Mouse (Mus musculus) forebrain, embryonic 15.5 days (tissue): Measurements from ENCODE around the gene Dus2. TPM values are rescaled to one million over a fixed set of nuclear protein-coding genes. Genes with fewer than 3 reads are reported as not detected.

Experiments
- ATAC-seq: fragments of 200-750 bp; cut with Nextera tagmentation; replicated peaks from 2 replicates; pipeline ENCODE4 v1.8.0; 2017; ENCODE audit warnings: mild to moderate bottlenecking, moderate TSS enrichment, moderate library complexity
- H3K27ac ChIP-seq: fragments of 300-500 bp; sonication (generic); replicated peaks from 2 replicates; pipeline ENCODE4 v1.5.1; 2015; ENCODE audit warnings: mild to moderate bottlenecking, inconsistent platforms
- H3K27me3 ChIP-seq: fragments of 300-500 bp; sonication (generic); 2 replicates; pipeline ENCODE4 v1.6.1; 2015; ENCODE audit warnings: inconsistent platforms
- H3K36me3 ChIP-seq: fragments of 300-500 bp; sonication (generic); 2 replicates; pipeline ENCODE4 v1.6.1; 2015; ENCODE audit warnings: mild to moderate bottlenecking, inconsistent platforms
- H3K4me1 ChIP-seq: fragments of 300-500 bp; sonication (generic); 2 replicates; pipeline ENCODE4 v1.6.1; 2015; ENCODE audit warnings: inconsistent platforms
- H3K4me2 ChIP-seq: fragments of 300-500 bp; sonication (generic); replicated peaks from 2 replicates; pipeline ENCODE4 v1.6.1; 2015; ENCODE audit warnings: mild to moderate bottlenecking, inconsistent platforms
- H3K4me3 ChIP-seq: fragments of 300-500 bp; sonication (generic); 2 replicates; pipeline ENCODE4 v1.5.1; 2015; ENCODE audit warnings: mild to moderate bottlenecking, inconsistent platforms
- H3K9ac ChIP-seq: fragments of 300-500 bp; sonication (generic); replicated peaks from 2 replicates; pipeline ENCODE4 v1.6.1; 2015; ENCODE audit warnings: mild to moderate bottlenecking, inconsistent platforms
- H3K9me3 ChIP-seq: fragments of 300-500 bp; sonication (generic); 2 replicates; pipeline ENCODE4 v1.6.1; 2016; ENCODE audit warnings: inconsistent platforms
- WGBS: fragments of 180-500 bp; shearing (Covaris S2); methylation state at CpG from one replicate; pipeline ENCODE4 v1.1.7; 2015; ENCODE audit warnings: mixed read lengths; 5-methylcytosine and 5-hydroxymethylcytosine counted together
- microRNA-seq: library from miRNA; unstranded; fragments of <30 nt; microRNA quantifications from one replicate; pipeline ENCODE4, GENCODE M21; 2016
- polyA plus RNA-seq: library from polyadenylated mRNA; unstranded; fragments of >200 nt; fragmentation: Nextera tagmentation; extraction: Ambion mirVana; gene quantifications from 2 replicates; pipeline ENCODE4 v1.2.1, GENCODE M21; 2015

The Dus2 gene
- polyA plus RNA-seq, 1 experiment from 2014 or later = 24.1 TPM

GRCm38 (mm10) chr8:106069565-106069964 is 78.4 kb downstream of the Dus2 start:
- no peak overlapping the region; the same call in 1 of the 2 replicates for H3K27ac ChIP-seq
- H3K27me3 ChIP-seq = no peaks in the 10 kb centered on the region
- ATAC-seq = no peak
- WGBS = 34% methylated on average over 1 of the region's 1 CpGs
- H3K4me3 ChIP-seq = no peak overlapping the region
- no peak overlapping the region for H3K4me2 ChIP-seq
- no peak overlapping the region for H3K9ac ChIP-seq
- no peaks in the 10 kb centered on the region for H3K36me3 ChIP-seq
- no peaks in the 10 kb centered on the region for H3K9me3 ChIP-seq
- peaks cover 4% of the 10 kb centered on the region for H3K4me1 ChIP-seq

- Histone ChIP-seq H3K4me2 (no peak overlapping the region), H3K9ac (no peak overlapping the region), H3K4me1 (peaks cover 4% of the 10 kb centered on the region), H3K9me3 (no peaks in the 10 kb centered on the region), H3K27ac (no peak overlapping the region), H3K27me3 (no peaks in the 10 kb centered on the region), H3K4me3 (no peak overlapping the region), H3K36me3 (no peaks in the 10 kb centered on the region)
- ATAC-seq = no peak
Observed at GRCm38 (mm10) chr8:106072113-106072512, 81.0 kb downstream of the Dus2 start.

- H3K36me3 ChIP-seq = peaks cover 2% of the 10 kb centered on the region; the same call in 1 of the 2 replicates
- H3K4me3 ChIP-seq = no peak overlapping the region
- H3K9ac ChIP-seq = no peak overlapping the region
- H3K27me3 ChIP-seq = no peaks in the 10 kb centered on the region
- ATAC-seq = no peak
- no peak overlapping the region for H3K27ac ChIP-seq
- no peak overlapping the region for H3K4me2 ChIP-seq
- no peaks in the 10 kb centered on the region for H3K9me3 ChIP-seq
- peaks cover 4% of the 10 kb centered on the region for H3K4me1 ChIP-seq
Observed at GRCm38 (mm10) chr8:106074236-106074635, 83.1 kb downstream of the Dus2 start.

GRCm38 (mm10) chr8:106074659-106075058 is 83.5 kb downstream of the Dus2 start:
- Histone ChIP-seq H3K27ac (no peak overlapping the region), H3K4me1 (peaks cover 1% of the 10 kb centered on the region), H3K27me3 (no peaks in the 10 kb centered on the region), H3K36me3 (peaks cover 2% of the 10 kb centered on the region; the same call in 1 of the 2 replicates), H3K9ac (no peak overlapping the region), H3K4me2 (no peak overlapping the region), H3K4me3 (no peak overlapping the region), H3K9me3 (no peaks in the 10 kb centered on the region)
- ATAC-seq = no peak
- 68% methylated on average over 1 of the region's 1 CpGs for WGBS

- Histone ChIP-seq H3K36me3 (peaks cover 2% of the 10 kb centered on the region; the same call in 1 of the 2 replicates), H3K4me1 (no peaks in the 10 kb centered on the region), H3K9me3 (no peaks in the 10 kb centered on the region), H3K9ac (no peak overlapping the region), H3K27me3 (no peaks in the 10 kb centered on the region), H3K4me3 (no peak overlapping the region), H3K4me2 (no peak overlapping the region), H3K27ac (no peak overlapping the region)
- ATAC-seq = peak; percentile 66
- 78% methylated on average over 9 of the region's 9 CpGs for WGBS
Observed at GRCm38 (mm10) chr8:106075161-106075862, 84.2 kb downstream of the Dus2 start.

GRCm38 (mm10) chr8:106075863-106076174 is 84.7 kb downstream of the Dus2 start:
- no peaks in the 10 kb centered on the region for H3K4me1 ChIP-seq
- WGBS = 95% methylated on average over 5 of the region's 5 CpGs
- H3K9ac ChIP-seq = no peak overlapping the region
- no peak overlapping the region for H3K4me2 ChIP-seq
- H3K27me3 ChIP-seq = no peaks in the 10 kb centered on the region
- no peak for ATAC-seq
- H3K4me3 ChIP-seq = no peak overlapping the region
- peaks cover 2% of the 10 kb centered on the region; the same call in 1 of the 2 replicates for H3K36me3 ChIP-seq
- no peak overlapping the region for H3K27ac ChIP-seq
- H3K9me3 ChIP-seq = no peaks in the 10 kb centered on the region

- no peak for ATAC-seq
- no peaks in the 10 kb centered on the region for H3K4me1 ChIP-seq
- H3K27me3 ChIP-seq = no peaks in the 10 kb centered on the region
- H3K4me3 ChIP-seq = no peak overlapping the region
- H3K36me3 ChIP-seq = peaks cover 2% of the 10 kb centered on the region; the same call in 1 of the 2 replicates
- no peak overlapping the region for H3K4me2 ChIP-seq
- no peaks in the 10 kb centered on the region for H3K9me3 ChIP-seq
- H3K27ac ChIP-seq = no peak overlapping the region
- no peak overlapping the region for H3K9ac ChIP-seq
- WGBS = 84% methylated on average over 5 of the region's 5 CpGs
Observed at GRCm38 (mm10) chr8:106076612-106077011, 85.5 kb downstream of the Dus2 start.

GRCm38 (mm10) chr8:106077452-106078067 is 86.4 kb downstream of the Dus2 start:
- H3K27ac ChIP-seq = no peak overlapping the region
- no peak overlapping the region for H3K4me2 ChIP-seq
- no peaks in the 10 kb centered on the region for H3K4me1 ChIP-seq
- ATAC-seq = no peak; the same call in 1 of the 2 replicates
- no peak overlapping the region for H3K4me3 ChIP-seq
- H3K9me3 ChIP-seq = no peaks in the 10 kb centered on the region
- WGBS = 92% methylated on average over 1 of the region's 1 CpGs
- no peak overlapping the region for H3K9ac ChIP-seq
- H3K27me3 ChIP-seq = no peaks in the 10 kb centered on the region
- H3K36me3 ChIP-seq = peaks cover 3% of the 10 kb centered on the region; the same call in 1 of the 2 replicates

GRCm38 (mm10) chr8:106102321-106102720 is 111.2 kb downstream of the Dus2 start:
- 91% methylated on average over 4 of the region's 4 CpGs for WGBS
- no peak overlapping the region for H3K4me3 ChIP-seq
- no peaks in the 10 kb centered on the region for H3K9me3 ChIP-seq
- no peak overlapping the region for H3K27ac ChIP-seq
- H3K36me3 ChIP-seq = peaks cover 25% of the 10 kb centered on the region
- no peak for ATAC-seq
- H3K9ac ChIP-seq = no peak overlapping the region
- no peaks in the 10 kb centered on the region for H3K27me3 ChIP-seq
- no peaks in the 10 kb centered on the region for H3K4me1 ChIP-seq
- no peak overlapping the region for H3K4me2 ChIP-seq

Small RNA genes within 50 kb of the gene (microRNA-seq; reads per million reads assigned to microRNA genes)
- not detected for gene Mir7074

Other genes with a start within 250 kb of the Dus2 start
- 84.5 and 88.0 TPM in 2 replicates for gene Gfod2, start 232.7 kb upstream of the Dus2 start, polyA plus RNA-seq
- gene Ranbp10, start 164.0 kb upstream of the Dus2 start, polyA plus RNA-seq = 11.8 and 13.9 TPM in 2 replicates
- gene Tsnaxip1, start 163.6 kb upstream of the Dus2 start, polyA plus RNA-seq = 0.61 and 0.84 TPM in 2 replicates
- gene Cenpt, start 138.1 kb upstream of the Dus2 start, polyA plus RNA-seq = 65.0 and 66.4 TPM in 2 replicates
- gene Thap11, start 136.2 kb upstream of the Dus2 start, polyA plus RNA-seq = 70.5 and 73.6 TPM in 2 replicates
- gene Nutf2, start 130.8 kb upstream of the Dus2 start, polyA plus RNA-seq = 189 and 218 TPM in 2 replicates
- 55.6 and 59.1 TPM in 2 replicates for gene Edc4, start 110.5 kb upstream of the Dus2 start, polyA plus RNA-seq
- not detected in 2 replicates for gene Nrn1l, start 97.8 kb upstream of the Dus2 start, polyA plus RNA-seq
- gene Pskh1, start 90.9 kb upstream of the Dus2 start, polyA plus RNA-seq = 11.3 and 12.0 TPM in 2 replicates
- 2.0 and 2.2 TPM in 2 replicates for gene Ctrl, start 57.5 kb upstream of the Dus2 start, polyA plus RNA-seq
- gene Psmb10, start 52.9 kb upstream of the Dus2 start, polyA plus RNA-seq = 36.3 and 39.7 TPM in 2 replicates
- gene Lcat, start 48.0 kb upstream of the Dus2 start, polyA plus RNA-seq = 0.41 and 0.50 TPM in 2 replicates
- 9.3 and 10.1 TPM in 2 replicates for gene Slc12a4, start 25.2 kb upstream of the Dus2 start, polyA plus RNA-seq
- not detected in 2 replicates for gene Dpep3, start 11.9 kb upstream of the Dus2 start, polyA plus RNA-seq
- gene Dpep2nb, start 14.6 kb downstream of the Dus2 start, polyA plus RNA-seq = not detected in 2 replicates
- 22.4 and 23.0 TPM in 2 replicates for gene Ddx28, start 20.5 kb downstream of the Dus2 start, polyA plus RNA-seq
- gene Nfatc3, start 67.5 kb downstream of the Dus2 start, polyA plus RNA-seq = 4.1 and 4.8 TPM in 2 replicates
- 0.06 and 0.23 TPM in 2 replicates for gene Esrp2, start 145.6 kb downstream of the Dus2 start, polyA plus RNA-seq
- gene Pla2g15, start 159.1 kb downstream of the Dus2 start, polyA plus RNA-seq = 16.6 and 20.1 TPM in 2 replicates
- gene Slc7a6, start 177.5 kb downstream of the Dus2 start, polyA plus RNA-seq = 62.2 and 69.2 TPM in 2 replicates
- 41.1 and 43.8 TPM in 2 replicates for gene Slc7a6os, start 219.6 kb downstream of the Dus2 start, polyA plus RNA-seq
- 50.5 and 52.9 TPM in 2 replicates for gene Prmt7, start 219.6 kb downstream of the Dus2 start, polyA plus RNA-seq